Mouse (Mus musculus) CH12.LX (cell line): ENCODE measurements around the gene Ryk. TPM values are rescaled to one million over a fixed set of nuclear protein-coding genes. Genes with fewer than 3 reads are reported as not detected.
A peak's percentile ranks its signal among the peaks of the same experiment; 100 is the strongest.
"Not testable (repeated sequence)": the region's sequence is repeated elsewhere in the genome, so short reads cannot be mapped to it uniquely, and the experiment has no call there.

Experiments used
- DNase-seq: peaks from one replicate; pipeline ENCODE4 v3.0.0-alpha.2; 2013; ENCODE audit errors: extremely low read depth
- H3K27ac ChIP-seq: 2 replicates; pipeline ENCODE4 v1.5.1; 2012; ENCODE audit warnings: low read depth, mild to moderate bottlenecking, control low read depth, moderate library complexity; ENCODE audit not compliant: insufficient read depth
- H3K27me3 ChIP-seq: replicated peaks from 2 replicates; pipeline ENCODE3; 2012; ENCODE audit warnings: inconsistent platforms
- H3K36me3 ChIP-seq, 2 experiments: replicated peaks in 1 of 2; 2 replicates each; pipeline versions ENCODE3 to v1.6.1; 2012; ENCODE audit warnings: inconsistent platforms in 1 of 2, low read length in 1 of 2, mild to moderate bottlenecking in 1 of 2, mixed read lengths in 1 of 2, moderate library complexity in 1 of 2; ENCODE audit not compliant: control insufficient read depth in 1 of 2, insufficient read depth in 1 of 2
- H3K4me1 ChIP-seq, 2 experiments: 2 replicates each; pipeline ENCODE4 v1.6.1; 2012; ENCODE audit warnings: inconsistent platforms in 1 of 2, moderate library complexity in 1 of 2; ENCODE audit not compliant: insufficient read depth in 2 of 2, control insufficient read depth in 1 of 2
- H3K4me2 ChIP-seq: 2 replicates; pipeline ENCODE4 v1.6.1; 2012; ENCODE audit warnings: low read depth, mild to moderate bottlenecking, control low read depth; ENCODE audit not compliant: poor library complexity, insufficient read depth, severe bottlenecking
- H3K4me3 ChIP-seq, 3 experiments: fragments of 150-350 bp in 1 of 3; sonication (generic) in 1 of 3; replicated peaks in 1 of 3; 2 replicates each; pipeline versions ENCODE3 to v1.5.1; 2011 to 2012; ENCODE audit warnings: low read depth in 2 of 3, low read length in 2 of 3, mild to moderate bottlenecking in 2 of 3, moderate library complexity in 2 of 3, control low read depth in 1 of 3, improper control_type of control experiment in 1 of 3, inconsistent platforms in 1 of 3, mixed read lengths in 1 of 3; ENCODE audit not compliant: poor library complexity in 1 of 3
- H3K79me2 ChIP-seq: replicated peaks from 2 replicates; pipeline ENCODE4 v1.6.1; 2012; ENCODE audit warnings: mild to moderate bottlenecking, moderate library complexity; ENCODE audit not compliant: control insufficient read depth, poor library complexity, insufficient read depth, severe bottlenecking; ENCODE audit errors: extremely low read depth
- H3K9ac ChIP-seq: 2 replicates; pipeline ENCODE4 v1.6.1; 2012; ENCODE audit warnings: low read depth, mild to moderate bottlenecking, control low read depth, moderate library complexity; ENCODE audit not compliant: insufficient read depth
- H3K9me3 ChIP-seq: replicated peaks from 2 replicates; pipeline ENCODE3; 2012; ENCODE audit warnings: low read length, inconsistent platforms, mixed read lengths
- CHD1 ChIP-seq: IDR thresholded peaks from 2 replicates; pipeline ENCODE4 v1.6.1; 2012; ENCODE audit warnings: low read depth, low read length, improper control_type of control experiment, inconsistent platforms
- CHD2 ChIP-seq: IDR thresholded peaks from 2 replicates; pipeline ENCODE4 v1.6.1; 2011; ENCODE audit warnings: low read length, improper control_type of control experiment
- CTCF ChIP-seq, 2 experiments: IDR thresholded peaks in 1 of 2; conservative IDR thresholded peaks in 1 of 2; 2 replicates each; pipeline ENCODE4 v1.5.1; 2011 to 2012; ENCODE audit warnings: low read depth in 2 of 2, low read length in 2 of 2, improper control_type of control experiment in 1 of 2, inconsistent platforms in 1 of 2, mild to moderate bottlenecking in 1 of 2, moderate library complexity in 1 of 2
- ELF1 ChIP-seq: IDR thresholded peaks from 2 replicates; pipeline ENCODE4 v1.6.1; 2014; ENCODE audit warnings: low read depth, mild to moderate bottlenecking, inconsistent platforms, low read length, improper control_type of control experiment
- ETS1 ChIP-seq: conservative IDR thresholded peaks from 2 replicates; pipeline ENCODE4 v1.6.1; 2012; ENCODE audit warnings: low read depth, mild to moderate bottlenecking, inconsistent platforms, low read length, improper control_type of control experiment, moderate library complexity
- IRF4 ChIP-seq: IDR thresholded peaks from 2 replicates; pipeline ENCODE4 v1.6.1; 2014; ENCODE audit warnings: low read depth, mild to moderate bottlenecking, inconsistent platforms, low read length, improper control_type of control experiment
- JUN ChIP-seq: IDR thresholded peaks from 2 replicates; pipeline ENCODE4 v1.6.1; 2011; ENCODE audit warnings: low read depth, mild to moderate bottlenecking, low read length, improper control_type of control experiment, moderate library complexity; ENCODE audit not compliant: insufficient read depth
- KAT2A ChIP-seq: IDR thresholded peaks from 2 replicates; pipeline ENCODE4 v1.6.1; 2012; ENCODE audit warnings: low read length, improper control_type of control experiment, inconsistent platforms; ENCODE audit not compliant: insufficient replicate concordance
- MAFK ChIP-seq: IDR thresholded peaks from 2 replicates; pipeline ENCODE4 v1.6.1; 2011; ENCODE audit warnings: low read length, improper control_type of control experiment; ENCODE audit not compliant: insufficient replicate concordance
- MAX ChIP-seq: IDR thresholded peaks from 2 replicates; pipeline ENCODE4 v1.6.1; 2011; ENCODE audit warnings: low read length, improper control_type of control experiment
- MEF2A ChIP-seq: IDR thresholded peaks from 2 replicates; pipeline ENCODE4 v1.6.1; 2014; ENCODE audit warnings: low read depth, mild to moderate bottlenecking, inconsistent platforms, low read length, improper control_type of control experiment, borderline replicate concordance
- MXI1 ChIP-seq: IDR thresholded peaks from 2 replicates; pipeline ENCODE4 v1.6.1; 2011; ENCODE audit warnings: mild to moderate bottlenecking, low read depth, low read length, improper control_type of control experiment
- MYC ChIP-seq: IDR thresholded peaks from 2 replicates; pipeline ENCODE4 v1.6.1; 2011; ENCODE audit warnings: low read depth, mild to moderate bottlenecking, improper control_type of control experiment, low read length
- NELFE ChIP-seq: IDR thresholded peaks from 2 replicates; pipeline ENCODE4 v1.6.1; 2011; ENCODE audit warnings: low read depth, low read length, improper control_type of control experiment
- PAX5 ChIP-seq: IDR thresholded peaks from 2 replicates; pipeline ENCODE4 v1.6.1; 2012; ENCODE audit warnings: low read length, inconsistent platforms, mixed read lengths
- POLR2A ChIP-seq: IDR thresholded peaks from 2 replicates; pipeline ENCODE4 v1.6.1; 2011; ENCODE audit warnings: low read depth, mild to moderate bottlenecking, improper control_type of control experiment, low read length
- POLR2AphosphoS2 ChIP-seq: IDR thresholded peaks from 2 replicates; pipeline ENCODE4 v1.6.1; 2011; ENCODE audit warnings: low read depth, low read length, improper control_type of control experiment
- RAD21 ChIP-seq: IDR thresholded peaks from 2 replicates; pipeline ENCODE4 v1.6.1; 2011; ENCODE audit warnings: low read depth, mild to moderate bottlenecking, low read length, improper control_type of control experiment, moderate library complexity
- SMC3 ChIP-seq: IDR thresholded peaks from 2 replicates; pipeline ENCODE4 v1.6.1; 2011; ENCODE audit warnings: low read depth, low read length, improper control_type of control experiment
- TBP ChIP-seq: conservative IDR thresholded peaks from 2 replicates; pipeline ENCODE4 v1.6.1; 2011; ENCODE audit warnings: low read depth, low read length, improper control_type of control experiment
- TCF12 ChIP-seq: IDR thresholded peaks from 2 replicates; pipeline ENCODE4 v1.6.1; 2014; ENCODE audit warnings: low read depth, mild to moderate bottlenecking, inconsistent platforms, low read length, improper control_type of control experiment
- USF1 ChIP-seq: IDR thresholded peaks from 2 replicates; pipeline ENCODE4 v1.6.1; 2014; ENCODE audit warnings: low read depth, mild to moderate bottlenecking, inconsistent platforms, low read length, improper control_type of control experiment
- USF2 ChIP-seq: conservative IDR thresholded peaks from 2 replicates; pipeline ENCODE4 v1.6.1; 2011; ENCODE audit warnings: low read depth, low read length, improper control_type of control experiment
- ZC3H11A ChIP-seq: IDR thresholded peaks from 2 replicates; pipeline ENCODE4 v1.6.1; 2012; ENCODE audit warnings: low read depth, mild to moderate bottlenecking, inconsistent platforms, low read length, improper control_type of control experiment
- dilution Hi-C: fragments of 300-500 bp; cut with MboI; formaldehyde crosslinking; loops from 2 replicates; pipeline ENCODE4 v1.14.3; 2020; ENCODE audit warnings: low sequenced_read_pairs; ENCODE audit not compliant: extremely low pct_unique_long_range_greater_than_20kb, extremely low pct_ligation_motif_present
- in situ Hi-C: fragments of 300-500 bp; cut with MboI; formaldehyde crosslinking; loops from 3 replicates; pipeline ENCODE4 v1.14.3; 2019; ENCODE audit warnings: low sequenced_read_pairs, low pct_ligation_motif_present, low pct_unique_long_range_greater_than_20kb, mixed read lengths
- polyA plus RNA-seq: library from polyadenylated mRNA; unstranded; fragments of >175 nt; gene quantifications from 2 replicates; pipeline ENCODE4 v1.2.1, GENCODE M21; 2012; ENCODE audit warnings: low read depth; ENCODE audit not compliant: insufficient read length
- total RNA-seq, 2 experiments: library from RNA; depleted of rRNA; stranded (reverse); fragments of 300-350 nt in 1 of 2; fragments of >200 nt in 1 of 2; gene quantifications; 2 replicates each; pipeline ENCODE4 v1.2.3; 2012 to 2014

Gene Ryk
- total and polyA plus RNA-seq, 3 experiments = 12.8 to 27.2 (median 21.4) TPM

- H3K27ac ChIP-seq, H3K9me3 ChIP-seq, H3K27me3 ChIP-seq, H3K9ac ChIP-seq, H3K79me2 ChIP-seq, H3K4me2 ChIP-seq, H3K4me1 ChIP-seq, H3K4me3 ChIP-seq, dilution Hi-C loops, in situ Hi-C loops: not testable (repeated sequence)
- peak; percentile 40; the same call in 1 of the 2 replicates for TF ChIP-seq IRF4
- DNase-seq = peak; percentile 15
- peaks cover 0 to 15% of the 10 kb centered on the region in 2 experiments for H3K36me3 ChIP-seq
Observed at GRCm38 (mm10) chr9:102913597-102913996, 78.9 kb downstream of the Ryk start.

- H3K4me1 ChIP-seq = peaks cover 0 to 9% of the 10 kb centered on the region in 2 experiments; a peak in 2 of 4 replicates
- dilution Hi-C loops = no loop called here
- TF ChIP-seq CTCF (conservative IDR thresholded peaks at IDR 0.05 in 1 of 2, IDR thresholded peaks at IDR 0.05 in 1 of 2; ENCODE audit: low read depth in 2 of 2, low read length in 2 of 2) (no peak), MAX (no peak), USF1 (no peak), ZC3H11A (no peak), JUN (no peak), ETS1 (no peak), MYC (no peak), SMC3 (no peak), KAT2A (no peak), USF2 (no peak), POLR2AphosphoS2 (no peak), POLR2A (no peak)
- TF ChIP-seq, all 38 proteins: peak for 0
Observed at GRCm38 (mm10) chr9:102914583-102914982, 79.9 kb downstream of the Ryk start.

GRCm38 (mm10) chr9:102915292-102915854 lies 80.7 kb downstream of the Ryk start:
- no peaks in the 10 kb centered on the region for H3K27me3 ChIP-seq
- no peak for DNase-seq
- H3K4me3 ChIP-seq = no peak overlapping the region
- in situ Hi-C loops = no loop called here
- no peak for TF ChIP-seq IRF4
- no peak for TF ChIP-seq TBP
- no peak for TF ChIP-seq NELFE
- TF ChIP-seq ZC3H11A = no peak
- TF ChIP-seq MAFK = no peak
- TF ChIP-seq ELF1 = no peak
- TF ChIP-seq MXI1 = no peak
- no peak for TF ChIP-seq CHD1
- no peak for TF ChIP-seq CHD2
- TF ChIP-seq MEF2A = no peak
- no peak for TF ChIP-seq PAX5
- no peak for TF ChIP-seq JUN
- TF ChIP-seq TCF12 = no peak
- TF ChIP-seq CTCF (conservative IDR thresholded peaks at IDR 0.05 in 1 of 2, IDR thresholded peaks at IDR 0.05 in 1 of 2; ENCODE audit: low read depth in 2 of 2, low read length in 2 of 2) = no peak
- no peak for TF ChIP-seq RAD21
- no peaks in the 10 kb centered on the region for H3K79me2 ChIP-seq
- H3K9ac ChIP-seq = no peak overlapping the region
- H3K9me3 ChIP-seq = no peaks in the 10 kb centered on the region
- no peak overlapping the region for H3K4me2 ChIP-seq
- no peak overlapping the region for H3K27ac ChIP-seq
- peaks cover 0 to 9% of the 10 kb centered on the region in 2 experiments; a peak in 2 of 4 replicates for H3K4me1 ChIP-seq
- H3K36me3 ChIP-seq = peaks cover 0 to 10% of the 10 kb centered on the region in 2 experiments
- dilution Hi-C loops = no loop called here

More at GRCm38 (mm10) chr9:102914583-102914982, 79.9 kb downstream of the Ryk start:
- in situ Hi-C loops = no loop called here
- no peaks in the 10 kb centered on the region for H3K27me3 ChIP-seq
- no peaks in the 10 kb centered on the region for H3K79me2 ChIP-seq
- DNase-seq = no peak
- no peaks in the 10 kb centered on the region for H3K9me3 ChIP-seq
- H3K27ac ChIP-seq = no peak overlapping the region
- H3K36me3 ChIP-seq = peaks cover 0 to 12% of the 10 kb centered on the region in 2 experiments
- no peak overlapping the region for H3K4me3 ChIP-seq
- H3K4me2 ChIP-seq = no peak overlapping the region
- no peak overlapping the region for H3K9ac ChIP-seq
